Mouse (Mus musculus): ENCODE measurements around the gene Gm21812. TPM values are rescaled to one million over a fixed set of nuclear protein-coding genes. Genes with fewer than 3 reads are reported as not detected.
"Not testable (repeated sequence)": the region's sequence is repeated elsewhere in the genome, so short reads cannot be mapped to it uniquely, and the experiment has no call there.

Gene Gm21812
- not detected for total RNA-seq (2022)

- DNase-seq: not testable (repeated sequence)
These were observed at the start of gene Gm21812 for GRCm38 (mm10) chrY:9347084-9347483. Gene Gm21812, minus strand, starts transcription at chrY:9347184.

Other genes starting within 250 kb of the Gm21812 start
- gene Gm21292, start 213.3 kb downstream of the Gm21812 start, total RNA-seq (2022): not detected
- not detected for gene Gm21721, start 145.0 kb downstream of the Gm21812 start, total RNA-seq (2022)
- not detected for gene Gm21874, start 69.0 kb upstream of the Gm21812 start, total RNA-seq (2022)